Mouse (Mus musculus) limb, embryonic 15.5 days (tissue): ENCODE measurements at regions not wholly inside any gene's neighbourhood (a gene's known extent, or its start where the extent isn't known, plus 50 kb on each side); places are given as distances from the start of the nearest gene placed in this dataset.

Experiments used
- ATAC-seq: fragments of 200-750 bp; cut with Nextera tagmentation; 2 replicates; pipeline ENCODE4 v1.8.0; 2017; ENCODE audit warnings: low read depth, moderate TSS enrichment; ENCODE audit not compliant: insufficient number of reproducible peaks, low FRiP score, low TSS enrichment
- H3K27ac ChIP-seq: fragments of 300-500 bp; sonication (generic); 2 replicates; pipeline ENCODE4 v1.5.1; 2015; ENCODE audit warnings: moderate library complexity, mild to moderate bottlenecking, inconsistent platforms
- H3K27me3 ChIP-seq: fragments of 300-500 bp; sonication (generic); 2 replicates; pipeline ENCODE4 v1.6.1; 2015; ENCODE audit warnings: inconsistent platforms
- H3K36me3 ChIP-seq: fragments of 300-500 bp; sonication (generic); 2 replicates; pipeline ENCODE4 v1.6.1; 2015; ENCODE audit warnings: inconsistent platforms
- H3K4me1 ChIP-seq: fragments of 300-500 bp; sonication (generic); 2 replicates; pipeline ENCODE4 v1.6.1; 2015; ENCODE audit warnings: inconsistent platforms
- H3K4me2 ChIP-seq: fragments of 300-500 bp; sonication (generic); 2 replicates; pipeline ENCODE4 v1.6.1; 2015; ENCODE audit warnings: mild to moderate bottlenecking, inconsistent platforms
- H3K4me3 ChIP-seq: fragments of 300-500 bp; sonication (generic); 2 replicates; pipeline ENCODE4 v1.5.1; 2015; ENCODE audit warnings: mild to moderate bottlenecking, inconsistent platforms
- H3K9ac ChIP-seq: fragments of 300-500 bp; sonication (generic); 2 replicates; pipeline ENCODE4 v1.6.1; 2015; ENCODE audit warnings: inconsistent platforms
- H3K9me3 ChIP-seq: fragments of 300-500 bp; sonication (generic); 2 replicates; pipeline ENCODE4 v1.6.1; 2016; ENCODE audit warnings: inconsistent platforms
- WGBS: fragments of 180-500 bp; shearing (Covaris S2); methylation state at CpG from one replicate; pipeline ENCODE4 v1.1.7; 2015; 5-methylcytosine and 5-hydroxymethylcytosine counted together

DNA sequence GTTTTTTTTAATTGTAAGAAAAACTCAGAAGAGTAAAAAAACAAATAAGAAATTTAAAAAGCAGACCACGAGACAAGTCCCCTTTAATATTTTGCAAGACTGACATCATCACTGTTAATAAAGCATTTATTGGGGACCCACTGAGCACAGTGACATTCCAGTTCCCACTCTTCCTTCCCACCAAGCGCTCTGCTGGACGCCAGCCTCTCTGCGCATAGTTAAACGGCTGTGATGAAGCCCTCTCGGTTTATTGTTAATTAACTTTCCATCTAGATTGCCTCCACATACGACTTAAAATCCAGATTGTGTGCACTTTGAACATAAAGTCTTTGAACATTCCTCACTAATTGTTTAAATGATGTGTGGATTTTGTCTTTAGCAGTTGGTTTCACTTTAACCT lies 161.7 kb downstream of the Rpl36a-ps1 start:
- Histone ChIP-seq H3K4me2 (no peak overlapping the region), H3K4me3 (no peak overlapping the region), H3K4me1 (peaks cover 2% of the 10 kb centered on the region; the same call in 1 of the 2 replicates), H3K9ac (no peak overlapping the region), H3K36me3 (no peaks in the 10 kb centered on the region), H3K9me3 (no peaks in the 10 kb centered on the region), H3K27me3 (no peaks in the 10 kb centered on the region), H3K27ac (no peak overlapping the region)
- no peak for ATAC-seq
- 31% methylated on average over 7 of the region's 7 CpGs for WGBS

GRCm38 (mm10) chr14:98829958-98830633 lies 164.0 kb downstream of the Rpl36a-ps1 start:
- WGBS, result 72% methylated on average over 5 of the region's 5 CpGs
- Histone ChIP-seq H3K4me2 (no peak overlapping the region), H3K27ac (no peak overlapping the region), H3K9me3 (no peaks in the 10 kb centered on the region), H3K27me3 (no peaks in the 10 kb centered on the region), H3K4me1 (peaks cover 2% of the 10 kb centered on the region; the same call in 1 of the 2 replicates), H3K36me3 (no peaks in the 10 kb centered on the region), H3K9ac (no peak overlapping the region), H3K4me3 (no peak overlapping the region)
- no peak for ATAC-seq

DNA sequence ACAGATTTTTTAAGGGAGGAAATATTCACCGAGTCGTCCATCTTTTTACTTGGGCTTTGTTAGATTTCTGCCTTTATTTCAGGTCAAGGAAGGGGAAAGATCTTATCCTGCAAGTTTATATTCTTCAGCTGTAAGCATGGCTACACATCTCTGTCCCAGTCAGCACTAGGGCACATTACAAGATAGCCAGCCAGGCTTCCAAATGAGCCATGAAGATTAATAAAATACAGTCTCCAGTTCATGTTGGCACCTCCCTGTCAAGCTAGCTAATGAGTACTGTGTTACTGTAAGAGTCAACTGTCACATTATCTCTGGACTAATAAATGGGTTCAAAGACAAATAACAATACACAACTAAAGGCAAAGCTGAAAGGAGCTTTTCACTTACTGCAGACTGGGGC lies 166.6 kb downstream of the Rpl36a-ps1 start:
- 63% methylated on average over 2 of the region's 2 CpGs for WGBS
- Histone ChIP-seq H3K9me3 (no peaks in the 10 kb centered on the region), H3K27ac (no peak overlapping the region), H3K4me3 (no peak overlapping the region), H3K27me3 (no peaks in the 10 kb centered on the region), H3K9ac (no peak overlapping the region), H3K4me1 (peaks cover 2% of the 10 kb centered on the region; the same call in 1 of the 2 replicates), H3K4me2 (no peak overlapping the region), H3K36me3 (no peaks in the 10 kb centered on the region)
- no peak for ATAC-seq

GRCm38 (mm10) chr14:98813657-98814056 lies 180.5 kb downstream of the Rpl36a-ps1 start:
- Histone ChIP-seq H3K9me3 (no peaks in the 10 kb centered on the region), H3K4me1 (no peaks in the 10 kb centered on the region), H3K27ac (no peak overlapping the region), H3K4me3 (no peak overlapping the region), H3K4me2 (no peak overlapping the region), H3K27me3 (no peaks in the 10 kb centered on the region), H3K9ac (no peak overlapping the region), H3K36me3 (no peaks in the 10 kb centered on the region)
- no peak for ATAC-seq
- 68% methylated on average over 5 of the region's 5 CpGs for WGBS

GRCm38 (mm10) chr14:98810259-98811042 lies 183.7 kb downstream of the Rpl36a-ps1 start:
- Histone ChIP-seq H3K27ac (no peak overlapping the region), H3K9ac (no peak overlapping the region), H3K27me3 (no peaks in the 10 kb centered on the region), H3K4me3 (no peak overlapping the region), H3K36me3 (no peaks in the 10 kb centered on the region), H3K9me3 (no peaks in the 10 kb centered on the region), H3K4me2 (no peak overlapping the region), H3K4me1 (no peaks in the 10 kb centered on the region)
- no peak for ATAC-seq
- 48% methylated on average over 3 of the region's 3 CpGs for WGBS

- no peaks in the 10 kb centered on the region for H3K4me1 ChIP-seq
- H3K4me2 ChIP-seq, result no peak overlapping the region
- no peaks in the 10 kb centered on the region for H3K36me3 ChIP-seq
- no peak overlapping the region for H3K27ac ChIP-seq
- H3K9ac ChIP-seq, result no peak overlapping the region
- H3K4me3 ChIP-seq, result no peak overlapping the region
- WGBS, result 57% methylated on average over 1 of the region's 1 CpGs
- H3K9me3 ChIP-seq, result no peaks in the 10 kb centered on the region
- ATAC-seq, result no peak
- H3K27me3 ChIP-seq, result no peaks in the 10 kb centered on the region
Measured at GRCm38 (mm10) chr14:98808117-98808516, 186.0 kb downstream of the Rpl36a-ps1 start.

- no peak for ATAC-seq
- no peak overlapping the region for H3K27ac ChIP-seq
- no peaks in the 10 kb centered on the region for H3K9me3 ChIP-seq
- H3K36me3 ChIP-seq, result no peaks in the 10 kb centered on the region
- WGBS, result 86% methylated on average over 6 of the region's 6 CpGs
- H3K4me1 ChIP-seq, result no peaks in the 10 kb centered on the region
- H3K4me2 ChIP-seq, result no peak overlapping the region
- H3K4me3 ChIP-seq, result no peak overlapping the region
- no peaks in the 10 kb centered on the region for H3K27me3 ChIP-seq
- no peak overlapping the region for H3K9ac ChIP-seq
Measured at GRCm38 (mm10) chr14:98805066-98805465, 189.1 kb downstream of the Rpl36a-ps1 start.

DNA sequence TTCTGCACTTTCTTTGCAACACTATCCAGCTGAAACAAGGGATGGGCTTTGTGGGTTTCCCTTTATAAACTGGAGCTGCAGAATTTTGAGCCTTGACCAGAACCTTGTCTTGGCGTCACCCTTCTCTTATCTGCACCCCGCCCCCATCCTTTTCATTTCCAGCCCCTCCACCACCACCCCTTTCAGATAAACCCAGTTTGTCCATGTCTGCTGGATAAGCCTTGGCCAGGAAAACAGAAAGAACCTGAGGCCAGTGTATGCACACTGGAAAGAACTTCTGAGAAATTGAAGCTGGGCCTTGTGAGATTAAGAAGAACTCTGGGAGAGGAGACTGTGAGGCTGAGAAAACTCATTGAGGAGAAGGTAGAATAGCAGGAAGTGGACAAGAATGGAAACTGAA lies 192.8 kb downstream of the Rpl36a-ps1 start:
- Histone ChIP-seq H3K4me3 (no peak overlapping the region), H3K4me1 (no peaks in the 10 kb centered on the region), H3K27me3 (no peaks in the 10 kb centered on the region), H3K36me3 (no peaks in the 10 kb centered on the region), H3K9me3 (no peaks in the 10 kb centered on the region), H3K27ac (no peak overlapping the region), H3K9ac (no peak overlapping the region), H3K4me2 (no peak overlapping the region)
- ATAC-seq, result no peak
- 93% methylated on average over 2 of the region's 2 CpGs for WGBS

DNA sequence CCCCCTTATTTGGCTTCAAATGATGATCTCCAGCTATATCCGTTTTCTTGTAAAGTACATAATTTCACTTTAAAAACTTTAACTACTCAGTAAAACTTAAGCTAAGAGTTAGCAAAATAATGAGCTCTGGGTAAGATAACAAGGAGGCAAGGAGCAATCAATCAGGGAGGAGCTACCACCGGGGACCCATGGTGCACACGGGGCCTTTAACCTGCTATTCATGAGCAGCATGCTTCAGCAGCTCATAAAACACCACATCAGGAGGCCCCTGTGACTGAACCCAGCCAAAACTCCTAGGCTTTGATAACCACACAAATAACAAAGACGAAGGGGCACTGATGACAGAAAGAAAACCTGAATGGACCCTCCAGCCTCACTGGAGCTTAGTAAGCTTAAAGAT lies 202.1 kb downstream of the Rpl36a-ps1 start:
- 30% methylated on average over 4 of the region's 4 CpGs for WGBS
- Histone ChIP-seq H3K27ac (no peak overlapping the region), H3K9me3 (no peaks in the 10 kb centered on the region), H3K27me3 (no peaks in the 10 kb centered on the region), H3K4me2 (no peak overlapping the region), H3K4me1 (no peaks in the 10 kb centered on the region), H3K4me3 (no peak overlapping the region), H3K9ac (no peak overlapping the region), H3K36me3 (no peaks in the 10 kb centered on the region)
- no peak for ATAC-seq

DNA sequence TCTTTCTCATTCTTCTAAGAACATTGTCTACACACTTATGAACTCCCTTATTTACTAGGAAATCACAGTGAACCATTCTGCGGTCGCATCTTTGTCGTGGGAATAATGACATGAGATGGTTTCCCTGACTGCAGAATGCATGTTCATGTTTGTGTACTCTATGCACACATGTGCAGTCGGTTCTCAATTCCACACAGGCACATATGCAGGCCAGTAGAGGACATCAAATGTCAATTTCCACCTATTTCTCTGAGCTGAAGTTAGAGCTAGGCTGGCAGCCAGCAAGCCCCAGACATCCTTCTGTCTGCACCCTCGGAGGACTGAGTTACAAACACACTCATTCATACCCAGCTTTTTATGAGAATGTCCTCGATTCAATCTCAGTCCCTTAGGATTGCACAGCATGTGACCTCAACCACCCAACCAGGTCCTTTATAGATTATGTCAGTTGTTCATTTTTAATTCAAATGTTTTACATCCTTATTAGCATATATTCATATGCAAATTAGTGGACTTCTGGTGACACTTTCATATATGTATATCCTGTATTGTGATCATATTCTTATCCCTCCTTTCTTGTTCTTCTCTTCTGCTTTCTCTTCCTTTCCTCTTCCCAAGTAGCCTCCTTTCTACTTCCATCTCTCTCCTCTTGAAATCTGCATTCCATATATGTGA lies 202.7 kb downstream of the Rpl36a-ps1 start:
- Histone ChIP-seq H3K9me3 (no peaks in the 10 kb centered on the region), H3K4me3 (no peak overlapping the region), H3K27me3 (no peaks in the 10 kb centered on the region), H3K27ac (no peak overlapping the region), H3K9ac (no peak overlapping the region), H3K4me1 (no peaks in the 10 kb centered on the region), H3K36me3 (no peaks in the 10 kb centered on the region), H3K4me2 (no peak overlapping the region)
- ATAC-seq, result no peak
- 65% methylated on average over 6 of the region's 6 CpGs for WGBS

DNA sequence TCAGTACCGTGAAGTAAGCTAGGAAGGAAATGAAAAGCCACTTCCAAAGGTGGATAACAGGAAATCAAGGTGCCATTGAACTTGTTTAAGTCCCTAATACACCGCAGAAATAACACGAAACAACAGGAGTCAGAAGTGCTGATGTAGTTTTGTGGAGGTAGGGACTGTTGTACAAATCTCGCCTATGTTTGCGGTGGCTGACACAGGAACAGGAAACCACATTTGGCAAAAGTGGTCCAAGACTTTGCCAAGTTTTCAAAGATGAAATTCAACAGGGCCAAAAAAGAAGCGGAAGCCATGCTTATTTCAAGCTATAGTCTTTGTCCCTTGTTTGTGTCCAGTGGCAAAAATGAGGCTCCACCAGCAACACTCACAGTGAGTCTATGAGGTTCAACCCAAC lies 204.3 kb downstream of the Rpl36a-ps1 start:
- Histone ChIP-seq H3K9ac (no peak overlapping the region), H3K4me2 (no peak overlapping the region), H3K27me3 (no peaks in the 10 kb centered on the region), H3K36me3 (no peaks in the 10 kb centered on the region), H3K9me3 (no peaks in the 10 kb centered on the region), H3K4me1 (no peaks in the 10 kb centered on the region), H3K4me3 (no peak overlapping the region), H3K27ac (no peak overlapping the region)
- ATAC-seq, result no peak
- WGBS, result 78% methylated on average over 6 of the region's 6 CpGs

DNA sequence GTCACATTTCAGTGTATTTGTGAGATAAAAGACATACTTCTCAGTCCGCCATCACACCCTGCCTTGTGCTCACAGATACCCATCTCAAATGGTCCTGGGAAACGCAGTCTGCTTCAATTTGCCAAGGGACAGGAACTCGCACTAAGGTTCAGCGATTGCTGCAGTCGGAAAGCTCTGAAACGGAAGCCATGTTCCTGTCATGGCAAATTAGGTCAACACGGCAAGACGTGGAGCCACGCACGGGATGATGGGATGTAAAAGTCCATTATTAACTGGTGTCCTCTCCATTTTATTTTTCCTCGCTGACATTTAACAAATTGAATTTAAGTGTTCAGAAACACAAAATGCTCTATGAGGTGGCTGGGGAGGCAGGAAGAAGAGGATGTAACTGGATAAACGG lies 212.4 kb downstream of the Rpl36a-ps1 start:
- Histone ChIP-seq H3K27ac (no peak overlapping the region), H3K36me3 (no peaks in the 10 kb centered on the region), H3K9ac (no peak overlapping the region), H3K4me3 (no peak overlapping the region), H3K4me1 (no peaks in the 10 kb centered on the region), H3K27me3 (no peaks in the 10 kb centered on the region), H3K9me3 (no peaks in the 10 kb centered on the region), H3K4me2 (no peak overlapping the region)
- no peak for ATAC-seq
- 92% methylated on average over 12 of the region's 12 CpGs for WGBS
